Mouse (Mus musculus): ENCODE measurements around the gene Dync1li1. TPM values are rescaled to one million over a fixed set of nuclear protein-coding genes. Genes with fewer than 3 reads are reported as not detected.

The Dync1li1 gene
- total and polyA plus RNA-seq, 3 experiments: 38.1 to 57.0 (median 43.6) TPM

GRCm38 (mm10) chr9:114747012-114747411, 58.4 kb downstream of the Dync1li1 start:
- H3K27ac ChIP-seq (ENCODE audit: insufficient read depth, low read depth): no peak overlapping the region
- H3K4me3 ChIP-seq (replicated peaks in 1 of 3; ENCODE audit: low read depth in 2 of 3, low read length in 2 of 3, poor library complexity in 1 of 3): no peak overlapping the region
- no peak overlapping the region for H3K4me2 ChIP-seq (ENCODE audit: insufficient read depth, low read depth, poor library complexity, severe bottlenecking)
- dilution Hi-C loops (cut with MboI; ENCODE audit: extremely low pct_ligation_motif_present, extremely low pct_unique_long_range_greater_than_20kb, low sequenced_read_pairs) (no loop called here), in situ Hi-C loops (cut with MboI; ENCODE audit: low pct_ligation_motif_present, low pct_unique_long_range_greater_than_20kb, low sequenced_read_pairs) (no loop called here)
- H3K27me3 ChIP-seq (replicated peaks): no peaks in the 10 kb centered on the region
- peaks cover 43 to 76% of the 10 kb centered on the region in 2 experiments for H3K36me3 ChIP-seq (replicated peaks in 1 of 2; ENCODE audit: control insufficient read depth in 1 of 2, insufficient read depth in 1 of 2, low read length in 1 of 2)
- no peaks in the 10 kb centered on the region for H3K9me3 ChIP-seq (replicated peaks; ENCODE audit: low read length)
- H3K79me2 ChIP-seq (replicated peaks; ENCODE audit: control insufficient read depth, extremely low read depth, insufficient read depth, poor library complexity, severe bottlenecking): no peaks in the 10 kb centered on the region
- H3K4me1 ChIP-seq (ENCODE audit: control insufficient read depth in 1 of 2, insufficient read depth in 2 of 2): peaks cover 4 to 37% of the 10 kb centered on the region in 2 experiments
- H3K9ac ChIP-seq (ENCODE audit: insufficient read depth, low read depth): no peak overlapping the region
- TF ChIP-seq JUND (conservative IDR thresholded peaks at IDR 0.05; ENCODE audit: low read depth, low read length) (no peak), MEF2A (IDR thresholded peaks at IDR 0.05; ENCODE audit: borderline replicate concordance, low read depth, low read length) (no peak), USF1 (IDR thresholded peaks at IDR 0.05; ENCODE audit: low read depth, low read length) (no peak), ZMIZ1 (IDR thresholded peaks at IDR 0.05; ENCODE audit: low read depth, low read length) (no peak), MAZ (IDR thresholded peaks at IDR 0.05; ENCODE audit: low read depth, low read length) (no peak), KAT2A (IDR thresholded peaks at IDR 0.05; ENCODE audit: insufficient replicate concordance, low read length) (no peak), MYC (IDR thresholded peaks at IDR 0.05; ENCODE audit: low read depth, low read length) (no peak), TCF12 (IDR thresholded peaks at IDR 0.05; ENCODE audit: low read depth, low read length) (no peak), MAFK (IDR thresholded peaks at IDR 0.05; ENCODE audit: insufficient replicate concordance, low read length) (no peak), UBTF (IDR thresholded peaks at IDR 0.05; ENCODE audit: low read depth, low read length) (no peak), MXI1 (IDR thresholded peaks at IDR 0.05; ENCODE audit: low read depth, low read length) (no peak), BHLHE40 (IDR thresholded peaks at IDR 0.05; ENCODE audit: low read depth, low read length) (no peak), ETS1 (conservative IDR thresholded peaks at IDR 0.05; ENCODE audit: low read depth, low read length) (no peak), CHD2 (IDR thresholded peaks at IDR 0.05; ENCODE audit: low read length) (no peak), PAX5 (IDR thresholded peaks at IDR 0.05; ENCODE audit: low read length) (no peak)
- DNase-seq (ENCODE audit: extremely low read depth): no peak

- Histone ChIP-seq H3K4me1 (ENCODE audit: control insufficient read depth in 1 of 2, insufficient read depth in 2 of 2) (peaks cover under 1 to 35% of the 10 kb centered on the region in 2 experiments; a peak in 3 of 4 replicates), H3K36me3 (replicated peaks in 1 of 2; ENCODE audit: control insufficient read depth in 1 of 2, insufficient read depth in 1 of 2, low read length in 1 of 2) (peaks cover 43 to 74% of the 10 kb centered on the region in 2 experiments), H3K9ac (ENCODE audit: insufficient read depth, low read depth) (no peak overlapping the region), H3K79me2 (replicated peaks; ENCODE audit: control insufficient read depth, extremely low read depth, insufficient read depth, poor library complexity, severe bottlenecking) (no peaks in the 10 kb centered on the region), H3K4me2 (ENCODE audit: insufficient read depth, low read depth, poor library complexity, severe bottlenecking) (no peak overlapping the region), H3K27ac (ENCODE audit: insufficient read depth, low read depth) (no peak overlapping the region), H3K4me3 (replicated peaks in 1 of 3; ENCODE audit: low read depth in 2 of 3, low read length in 2 of 3, poor library complexity in 1 of 3) (no peak overlapping the region), H3K9me3 (replicated peaks; ENCODE audit: low read length) (no peaks in the 10 kb centered on the region), H3K27me3 (replicated peaks) (no peaks in the 10 kb centered on the region)
- TF ChIP-seq MAFK (IDR thresholded peaks at IDR 0.05; ENCODE audit: insufficient replicate concordance, low read length): no peak
- TF ChIP-seq ELF1 (IDR thresholded peaks at IDR 0.05; ENCODE audit: low read depth, low read length): no peak
- dilution Hi-C loops (cut with MboI; ENCODE audit: extremely low pct_ligation_motif_present, extremely low pct_unique_long_range_greater_than_20kb, low sequenced_read_pairs) (no loop called here), in situ Hi-C loops (cut with MboI; ENCODE audit: low pct_ligation_motif_present, low pct_unique_long_range_greater_than_20kb, low sequenced_read_pairs) (no loop called here)
- DNase-seq (ENCODE audit: extremely low read depth): no peak
Observed at GRCm38 (mm10) chr9:114747466-114747865, 58.9 kb downstream of the Dync1li1 start.

Measured in CH12.LX (cell line).